Mouse (Mus musculus): ENCODE measurements around the gene Wnk2. TPM values are rescaled to one million over a fixed set of nuclear protein-coding genes. Genes with fewer than 3 reads are reported as not detected.

Wnk2 gene
- polyA plus RNA-seq (2014; fragmentation: Nextera tagmentation; extraction: Ambion mirVana): 2.5 and 2.6 TPM in 2 replicates

DNA sequence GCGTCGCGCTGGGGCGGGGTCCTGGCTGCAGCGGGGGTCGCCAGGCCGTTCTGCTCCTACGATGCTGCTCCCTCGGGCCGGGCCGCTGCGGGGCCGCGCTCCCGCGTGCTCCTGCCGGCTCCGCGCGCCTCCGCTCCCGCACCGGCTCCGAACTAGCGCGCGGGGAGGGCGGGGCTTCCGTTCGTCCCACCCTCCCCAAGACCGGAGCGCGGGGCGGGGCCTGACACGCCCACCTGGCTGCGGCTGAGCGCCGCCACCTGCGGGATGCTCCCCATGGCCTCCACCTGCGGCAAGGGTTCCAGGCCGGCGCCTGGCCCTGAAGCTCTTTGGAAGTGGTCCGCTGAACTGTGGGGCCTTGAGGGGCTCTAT lies at the start of gene Wnk2:
TSS of gene Wnk2 (minus strand) at position 157 of the 369 bp plus-strand sequence.
- peak within 1 kb of the TSS; percentile 75 for H3K9ac ChIP-seq (ENCODE audit: low read length)
- H3K4me1 ChIP-seq (ENCODE audit: control insufficient read depth in 2 of 2, insufficient read depth in 2 of 2, low read length in 2 of 2): peaks cover 5 to 21% of the 10 kb centered on the region in 2 experiments; a peak in 3 of 4 replicates
- peaks cover 56% of the 10 kb centered on the region for H3K27me3 ChIP-seq (ENCODE audit: control insufficient read depth, insufficient read depth, low read length)
- H3K4me2 ChIP-seq (ENCODE audit: low read length): peak within 1 kb of the TSS; percentile 97
- H3K36me3 ChIP-seq (ENCODE audit: control insufficient read depth, insufficient read depth, low read length): no peaks in the 10 kb centered on the region
- H3K27ac ChIP-seq (replicated peaks in 1 of 2; ENCODE audit: control insufficient read depth in 1 of 2, insufficient read depth in 1 of 2, low read depth in 2 of 2, low read length in 2 of 2): no peak within 1 kb of the TSS
- H3K9me3 ChIP-seq (ENCODE audit: control insufficient read depth, low read length): no peaks in the 10 kb centered on the region
- ATAC-seq (ENCODE audit: insufficient number of reproducible peaks, insufficient read depth, low FRiP score, low read depth): peak; percentile 46
- WGBS: under 1% methylated on average over 30 of the region's 43 CpGs
- peak within 1 kb of the TSS; percentile 67 to 72 for H3K4me3 ChIP-seq (ENCODE audit: control insufficient read depth in 1 of 2, insufficient read depth in 1 of 2, low read depth in 1 of 2, low read length in 2 of 2)

DNA sequence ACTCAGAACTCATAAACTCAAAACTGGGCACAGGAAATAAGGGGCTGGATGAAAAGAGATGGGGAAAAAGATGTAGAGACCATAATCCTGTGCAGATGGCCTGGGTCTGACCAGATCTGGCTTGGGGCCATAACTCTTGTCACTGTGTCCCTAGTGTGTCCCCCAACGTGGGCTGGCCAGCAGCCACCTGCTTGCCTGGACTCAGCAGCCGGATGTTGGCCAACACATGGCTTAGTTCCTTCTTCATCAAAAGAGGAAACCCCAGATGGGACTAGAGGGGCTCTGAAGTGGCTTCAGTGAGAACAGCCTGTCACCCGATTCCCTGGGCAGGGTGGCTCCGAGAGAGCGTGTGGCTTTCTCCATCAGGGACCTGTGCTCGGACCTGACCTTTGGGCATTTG lies 49.0 kb upstream of the Wnk2 start:
- no peaks in the 10 kb centered on the region for H3K9me3 ChIP-seq (ENCODE audit: control insufficient read depth, low read length)
- H3K4me2 ChIP-seq (ENCODE audit: low read length): no peak overlapping the region
- H3K27ac ChIP-seq (replicated peaks in 1 of 2; ENCODE audit: control insufficient read depth in 1 of 2, insufficient read depth in 1 of 2, low read depth in 2 of 2, low read length in 2 of 2): no peak overlapping the region
- 66% methylated on average over 6 of the region's 6 CpGs for WGBS
- H3K9ac ChIP-seq (ENCODE audit: low read length): no peak overlapping the region
- peaks cover 29% of the 10 kb centered on the region for H3K36me3 ChIP-seq (ENCODE audit: control insufficient read depth, insufficient read depth, low read length)
- no peak overlapping the region for H3K4me3 ChIP-seq (ENCODE audit: control insufficient read depth in 1 of 2, insufficient read depth in 1 of 2, low read depth in 1 of 2, low read length in 2 of 2)
- H3K4me1 ChIP-seq (ENCODE audit: control insufficient read depth in 2 of 2, insufficient read depth in 2 of 2, low read length in 2 of 2): peaks cover 10 to 16% of the 10 kb centered on the region in 2 experiments; a peak in 3 of 4 replicates
- no peak for ATAC-seq (ENCODE audit: insufficient number of reproducible peaks, insufficient read depth, low FRiP score, low read depth)
- H3K27me3 ChIP-seq (ENCODE audit: control insufficient read depth, insufficient read depth, low read length): no peaks in the 10 kb centered on the region

DNA sequence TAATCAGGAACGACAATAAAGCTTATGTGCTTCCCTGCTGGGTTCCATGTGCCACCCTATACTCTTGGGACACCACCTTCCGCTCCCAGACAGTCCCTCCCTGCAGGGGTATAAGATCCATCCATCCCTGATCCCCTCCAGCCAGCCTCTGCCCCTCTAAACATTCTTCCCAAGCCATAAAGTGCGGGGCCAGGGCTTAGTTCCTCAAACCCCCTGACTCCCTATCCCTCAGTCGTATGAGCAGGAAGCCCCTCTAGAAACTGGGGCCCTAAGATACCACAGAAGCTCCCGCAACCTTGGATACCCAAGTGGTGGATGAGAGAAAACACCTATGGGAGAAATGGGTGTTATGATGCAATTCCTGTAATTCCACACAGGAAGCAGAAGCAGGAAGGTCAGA lies 48.4 kb upstream of the Wnk2 start:
- Histone ChIP-seq H3K27me3 (ENCODE audit: control insufficient read depth, insufficient read depth, low read length) (no peaks in the 10 kb centered on the region), H3K4me2 (ENCODE audit: low read length) (no peak overlapping the region), H3K4me1 (ENCODE audit: control insufficient read depth in 2 of 2, insufficient read depth in 2 of 2, low read length in 2 of 2) (peaks cover 16 to 22% of the 10 kb centered on the region in 2 experiments), H3K36me3 (ENCODE audit: control insufficient read depth, insufficient read depth, low read length) (peaks cover 27% of the 10 kb centered on the region), H3K4me3 (ENCODE audit: control insufficient read depth in 1 of 2, insufficient read depth in 1 of 2, low read depth in 1 of 2, low read length in 2 of 2) (no peak overlapping the region), H3K9ac (ENCODE audit: low read length) (no peak overlapping the region), H3K27ac (replicated peaks in 1 of 2; ENCODE audit: control insufficient read depth in 1 of 2, insufficient read depth in 1 of 2, low read depth in 2 of 2, low read length in 2 of 2) (no peak overlapping the region), H3K9me3 (ENCODE audit: control insufficient read depth, low read length) (no peaks in the 10 kb centered on the region)
- 78% methylated on average over 5 of the region's 5 CpGs for WGBS
- no peak for ATAC-seq (ENCODE audit: insufficient number of reproducible peaks, insufficient read depth, low FRiP score, low read depth)

DNA sequence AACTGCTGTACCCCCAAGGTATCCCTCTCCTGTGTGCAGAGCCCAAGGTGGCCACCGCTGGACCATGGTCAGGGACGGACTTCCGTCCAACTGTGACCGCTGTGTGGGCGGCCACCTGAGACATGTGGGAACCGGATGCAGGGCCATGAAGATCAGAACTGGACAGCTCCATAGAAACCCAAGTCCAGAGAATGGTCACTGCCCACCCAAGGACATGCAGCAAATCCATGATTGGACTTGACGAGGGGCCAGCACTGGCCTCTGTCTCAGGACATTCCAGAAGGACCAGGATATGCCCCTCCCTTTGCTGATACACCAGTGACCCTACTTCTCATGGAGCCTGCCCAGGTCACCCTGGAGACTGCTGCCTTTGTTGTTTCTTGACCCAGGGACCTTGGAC lies 47.8 kb upstream of the Wnk2 start:
- H3K27me3 ChIP-seq (ENCODE audit: control insufficient read depth, insufficient read depth, low read length): no peaks in the 10 kb centered on the region
- H3K27ac ChIP-seq (replicated peaks in 1 of 2; ENCODE audit: control insufficient read depth in 1 of 2, insufficient read depth in 1 of 2, low read depth in 2 of 2, low read length in 2 of 2): no peak overlapping the region
- no peak overlapping the region for H3K4me3 ChIP-seq (ENCODE audit: control insufficient read depth in 1 of 2, insufficient read depth in 1 of 2, low read depth in 1 of 2, low read length in 2 of 2)
- ATAC-seq (ENCODE audit: insufficient number of reproducible peaks, insufficient read depth, low FRiP score, low read depth): no peak
- H3K9ac ChIP-seq (ENCODE audit: low read length): no peak overlapping the region
- peaks cover 27% of the 10 kb centered on the region for H3K36me3 ChIP-seq (ENCODE audit: control insufficient read depth, insufficient read depth, low read length)
- H3K4me2 ChIP-seq (ENCODE audit: low read length): no peak overlapping the region
- peaks cover 21 to 28% of the 10 kb centered on the region in 2 experiments for H3K4me1 ChIP-seq (ENCODE audit: control insufficient read depth in 2 of 2, insufficient read depth in 2 of 2, low read length in 2 of 2)
- no peaks in the 10 kb centered on the region for H3K9me3 ChIP-seq (ENCODE audit: control insufficient read depth, low read length)
- 84% methylated on average over 7 of the region's 7 CpGs for WGBS

DNA sequence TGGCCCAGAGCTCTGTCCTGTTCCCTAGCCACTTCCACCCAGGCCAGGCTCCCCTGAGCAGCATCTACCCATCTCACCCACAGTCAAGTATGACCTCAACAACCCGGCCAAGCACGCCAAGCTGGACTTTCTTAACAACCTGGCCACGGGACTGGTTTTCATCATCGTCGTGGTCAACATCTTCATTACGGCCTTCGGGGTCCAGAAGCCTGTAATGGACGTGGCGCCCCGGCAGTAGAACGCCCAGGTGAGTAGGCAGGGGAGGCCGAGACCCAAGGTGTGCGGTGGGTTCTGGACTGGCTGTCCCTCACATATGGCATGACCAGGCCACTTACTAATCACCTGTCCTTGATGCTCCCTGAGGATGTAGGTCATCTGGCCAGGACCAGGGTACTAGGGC lies 47.0 kb upstream of the Wnk2 start:
- H3K4me1 ChIP-seq (ENCODE audit: control insufficient read depth in 2 of 2, insufficient read depth in 2 of 2, low read length in 2 of 2): peaks cover 29 to 36% of the 10 kb centered on the region in 2 experiments
- peaks cover 27% of the 10 kb centered on the region for H3K36me3 ChIP-seq (ENCODE audit: control insufficient read depth, insufficient read depth, low read length)
- H3K9ac ChIP-seq (ENCODE audit: low read length): no peak overlapping the region
- H3K27ac ChIP-seq (replicated peaks in 1 of 2; ENCODE audit: control insufficient read depth in 1 of 2, insufficient read depth in 1 of 2, low read depth in 2 of 2, low read length in 2 of 2): no peak overlapping the region
- no peak overlapping the region for H3K4me3 ChIP-seq (ENCODE audit: control insufficient read depth in 1 of 2, insufficient read depth in 1 of 2, low read depth in 1 of 2, low read length in 2 of 2)
- H3K4me2 ChIP-seq (ENCODE audit: low read length): no peak overlapping the region
- no peaks in the 10 kb centered on the region for H3K27me3 ChIP-seq (ENCODE audit: control insufficient read depth, insufficient read depth, low read length)
- ATAC-seq (ENCODE audit: insufficient number of reproducible peaks, insufficient read depth, low FRiP score, low read depth): no peak
- 92% methylated on average over 13 of the region's 13 CpGs for WGBS
- H3K9me3 ChIP-seq (ENCODE audit: control insufficient read depth, low read length): no peaks in the 10 kb centered on the region

DNA sequence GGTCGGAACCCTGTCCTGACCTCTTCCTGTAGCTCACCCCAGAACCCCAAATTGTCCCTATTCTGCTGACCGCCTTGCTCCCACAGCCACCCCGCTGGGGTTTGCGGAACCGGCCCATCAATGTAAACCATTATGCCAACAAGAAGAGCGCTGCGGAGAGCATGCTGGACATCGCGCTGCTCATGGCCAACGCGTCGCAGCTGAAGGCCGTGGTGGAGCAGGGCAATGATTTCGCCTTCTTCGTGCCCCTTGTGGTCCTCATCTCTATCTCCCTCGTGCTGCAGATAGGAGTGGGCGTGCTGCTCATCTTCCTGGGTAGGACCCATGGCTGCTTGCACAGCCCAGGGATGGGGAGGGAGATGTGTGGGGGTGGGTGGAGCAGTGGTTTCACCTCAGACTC lies 45.8 kb upstream of the Wnk2 start:
- no peaks in the 10 kb centered on the region for H3K27me3 ChIP-seq (ENCODE audit: control insufficient read depth, insufficient read depth, low read length)
- peaks cover 36 to 47% of the 10 kb centered on the region in 2 experiments for H3K4me1 ChIP-seq (ENCODE audit: control insufficient read depth in 2 of 2, insufficient read depth in 2 of 2, low read length in 2 of 2)
- H3K36me3 ChIP-seq (ENCODE audit: control insufficient read depth, insufficient read depth, low read length): peaks cover 27% of the 10 kb centered on the region
- no peak for ATAC-seq (ENCODE audit: insufficient number of reproducible peaks, insufficient read depth, low FRiP score, low read depth)
- no peak overlapping the region for H3K9ac ChIP-seq (ENCODE audit: low read length)
- H3K9me3 ChIP-seq (ENCODE audit: control insufficient read depth, low read length): no peaks in the 10 kb centered on the region
- H3K4me2 ChIP-seq (ENCODE audit: low read length): no peak overlapping the region
- no peak overlapping the region for H3K4me3 ChIP-seq (ENCODE audit: control insufficient read depth in 1 of 2, insufficient read depth in 1 of 2, low read depth in 1 of 2, low read length in 2 of 2)
- H3K27ac ChIP-seq (replicated peaks in 1 of 2; ENCODE audit: control insufficient read depth in 1 of 2, insufficient read depth in 1 of 2, low read depth in 2 of 2, low read length in 2 of 2): no peak overlapping the region
- 95% methylated on average over 17 of the region's 17 CpGs for WGBS

DNA sequence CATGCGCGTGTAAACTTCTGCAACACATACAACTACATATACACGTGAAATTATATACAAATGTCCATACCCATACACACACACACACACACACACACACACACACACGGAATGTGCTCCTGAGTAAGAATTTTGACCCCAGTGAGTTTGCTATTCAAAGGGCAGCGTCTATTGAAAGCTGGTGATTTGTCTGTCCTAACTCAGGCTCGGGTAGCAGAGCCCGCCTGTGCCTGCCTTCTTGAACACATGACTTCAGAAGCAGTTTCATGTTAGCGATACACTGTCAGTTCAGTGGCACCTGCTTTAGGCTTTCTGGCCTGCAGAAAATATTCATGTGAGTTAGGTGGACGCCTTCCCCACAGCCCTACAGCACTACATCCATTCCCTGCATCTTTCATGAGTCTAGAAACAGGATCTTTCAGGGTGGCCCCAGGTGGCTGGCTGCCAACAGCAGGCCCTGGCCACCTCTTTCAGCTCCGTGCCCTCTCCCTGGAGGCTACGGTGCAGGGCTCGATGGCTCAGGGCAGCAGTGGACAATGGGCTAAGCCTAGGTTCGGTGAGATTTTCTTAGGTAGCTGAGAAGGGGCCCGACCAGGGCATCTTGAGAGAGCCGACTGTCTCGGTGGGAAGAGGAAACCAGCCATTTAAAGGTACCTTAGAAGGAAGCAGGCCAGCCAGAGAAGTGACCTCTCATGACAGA lies 44.5 kb upstream of the Wnk2 start:
- no peaks in the 10 kb centered on the region for H3K27me3 ChIP-seq (ENCODE audit: control insufficient read depth, insufficient read depth, low read length)
- H3K27ac ChIP-seq (replicated peaks in 1 of 2; ENCODE audit: control insufficient read depth in 1 of 2, insufficient read depth in 1 of 2, low read depth in 2 of 2, low read length in 2 of 2): no peak overlapping the region; a peak in 1 of 4 replicates
- no peak for ATAC-seq (ENCODE audit: insufficient number of reproducible peaks, insufficient read depth, low FRiP score, low read depth)
- WGBS: 72% methylated on average over 16 of the region's 16 CpGs
- no peak overlapping the region for H3K4me3 ChIP-seq (ENCODE audit: control insufficient read depth in 1 of 2, insufficient read depth in 1 of 2, low read depth in 1 of 2, low read length in 2 of 2)
- H3K4me1 ChIP-seq (ENCODE audit: control insufficient read depth in 2 of 2, insufficient read depth in 2 of 2, low read length in 2 of 2): peaks cover 43 to 53% of the 10 kb centered on the region in 2 experiments
- H3K36me3 ChIP-seq (ENCODE audit: control insufficient read depth, insufficient read depth, low read length): peaks cover 27% of the 10 kb centered on the region
- no peak overlapping the region; the same call in 1 of the 2 replicates for H3K9ac ChIP-seq (ENCODE audit: low read length)
- H3K4me2 ChIP-seq (ENCODE audit: low read length): no peak overlapping the region
- H3K9me3 ChIP-seq (ENCODE audit: control insufficient read depth, low read length): no peaks in the 10 kb centered on the region

DNA sequence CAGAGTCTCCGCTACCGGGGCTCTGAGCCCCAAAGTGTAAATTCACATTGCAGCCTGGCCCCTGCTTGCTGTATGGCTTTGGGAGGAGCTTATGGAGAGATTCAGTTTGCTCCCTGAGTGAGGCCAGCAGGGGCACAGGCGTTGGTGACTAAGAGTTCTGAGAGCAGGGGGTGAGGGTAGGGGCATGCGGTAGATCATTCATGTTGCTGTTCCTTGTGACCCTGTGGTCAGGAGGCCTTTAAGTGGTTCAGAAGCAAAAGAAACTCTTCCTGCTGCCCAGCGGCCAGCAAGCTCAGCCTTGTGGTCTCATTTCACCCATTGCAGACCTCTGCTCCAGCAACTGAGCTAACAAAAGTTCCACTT lies 43.8 kb upstream of the Wnk2 start:
- H3K4me3 ChIP-seq (ENCODE audit: control insufficient read depth in 1 of 2, insufficient read depth in 1 of 2, low read depth in 1 of 2, low read length in 2 of 2): no peak overlapping the region
- peak overlapping the region; percentile 9; the same call in 1 of the 2 replicates for H3K9ac ChIP-seq (ENCODE audit: low read length)
- 55% methylated on average over 5 of the region's 5 CpGs for WGBS

More for the DNA sequence above, 43.8 kb upstream of the Wnk2 start:
- Histone ChIP-seq H3K27me3 (ENCODE audit: control insufficient read depth, insufficient read depth, low read length) (no peaks in the 10 kb centered on the region), H3K4me1 (ENCODE audit: control insufficient read depth in 2 of 2, insufficient read depth in 2 of 2, low read length in 2 of 2) (peaks cover 45 to 55% of the 10 kb centered on the region in 2 experiments), H3K4me2 (ENCODE audit: low read length) (no peak overlapping the region), H3K9me3 (ENCODE audit: control insufficient read depth, low read length) (no peaks in the 10 kb centered on the region), H3K36me3 (ENCODE audit: control insufficient read depth, insufficient read depth, low read length) (peaks cover 25% of the 10 kb centered on the region), H3K27ac (replicated peaks in 1 of 2; ENCODE audit: control insufficient read depth in 1 of 2, insufficient read depth in 1 of 2, low read depth in 2 of 2, low read length in 2 of 2) (peak overlapping the region in 1 of 2 experiments; percentile 39; a peak in 2 of 4 replicates)
- ATAC-seq (ENCODE audit: insufficient number of reproducible peaks, insufficient read depth, low FRiP score, low read depth): no peak
